Mouse (Mus musculus) ES-CJ7 (cell line): ENCODE measurements around the gene Gphb5.

ENCODE experiments used
- DNase-seq: peaks from one replicate; pipeline ENCODE4 v3.0.0; 2011; ENCODE audit warnings: low read depth, low spot score

The Gphb5 gene

DNA sequence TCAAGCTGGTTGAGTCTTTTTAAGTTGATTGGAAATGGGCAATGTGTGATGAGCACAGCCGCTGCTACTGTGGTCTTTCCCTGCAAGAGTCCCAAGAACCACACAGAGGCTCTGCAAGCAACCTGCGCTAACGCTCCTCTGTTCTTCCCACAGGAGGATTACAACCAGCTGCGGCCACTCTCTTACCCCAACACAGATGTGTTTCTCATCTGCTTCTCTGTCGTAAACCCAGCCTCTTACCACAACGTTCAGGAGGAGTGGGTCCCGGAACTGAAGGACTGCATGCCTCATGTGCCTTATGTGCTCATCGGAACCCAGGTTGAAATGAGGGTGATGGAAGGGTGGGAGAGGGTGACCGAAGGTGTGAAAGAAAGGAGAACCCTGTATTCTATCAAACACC, 25.1 kb downstream of the Gphb5 start:
- DNase-seq, result no peak

GRCm38 (mm10) chr12:75389308-75390135, 27.1 kb downstream of the Gphb5 start:
- peak; percentile 71 for DNase-seq

DNA sequence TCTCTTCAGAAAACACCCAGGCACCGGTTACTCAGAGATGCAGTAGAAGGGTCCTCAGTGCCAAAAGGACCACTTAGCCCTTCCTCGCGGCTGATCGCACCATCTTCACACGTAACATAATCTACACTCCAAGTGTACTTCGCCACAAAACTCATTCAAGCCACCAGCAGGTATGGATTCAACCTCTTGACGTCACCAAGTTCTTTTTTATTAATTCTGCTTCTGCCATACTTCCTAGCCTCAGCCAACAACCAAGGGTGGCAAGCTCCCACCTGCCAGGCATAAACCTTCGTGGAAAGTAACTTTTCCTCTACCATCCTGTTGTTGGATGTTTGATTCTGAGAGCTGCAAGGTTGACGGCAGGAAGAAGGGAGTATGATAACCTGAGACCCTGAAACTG, 28.1 kb downstream of the Gphb5 start:
- DNase-seq, result no peak

DNA sequence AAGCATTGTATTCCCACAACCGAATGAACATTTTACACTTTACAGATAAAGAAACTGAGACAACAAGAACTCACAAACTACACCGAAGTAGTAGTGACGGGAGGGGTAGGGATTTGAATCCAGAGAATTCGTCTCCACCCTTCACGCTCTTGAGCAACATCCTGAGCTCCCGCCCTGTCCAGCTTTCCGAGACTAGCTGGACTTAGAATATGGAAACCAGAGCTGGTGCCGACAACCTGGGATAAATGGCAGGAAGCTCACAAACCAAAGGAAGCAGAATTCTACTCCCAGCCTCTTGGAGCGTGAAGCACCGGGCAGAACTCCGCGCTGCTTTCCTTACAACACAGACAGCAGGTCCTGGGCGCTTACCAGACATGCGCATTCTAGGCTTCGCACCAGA, 28.7 kb downstream of the Gphb5 start:
- DNase-seq, result no peak

- DNase-seq, result no peak
These were observed 29.4 kb downstream of the Gphb5 start for GRCm38 (mm10) chr12:75387156-75387555.

DNA sequence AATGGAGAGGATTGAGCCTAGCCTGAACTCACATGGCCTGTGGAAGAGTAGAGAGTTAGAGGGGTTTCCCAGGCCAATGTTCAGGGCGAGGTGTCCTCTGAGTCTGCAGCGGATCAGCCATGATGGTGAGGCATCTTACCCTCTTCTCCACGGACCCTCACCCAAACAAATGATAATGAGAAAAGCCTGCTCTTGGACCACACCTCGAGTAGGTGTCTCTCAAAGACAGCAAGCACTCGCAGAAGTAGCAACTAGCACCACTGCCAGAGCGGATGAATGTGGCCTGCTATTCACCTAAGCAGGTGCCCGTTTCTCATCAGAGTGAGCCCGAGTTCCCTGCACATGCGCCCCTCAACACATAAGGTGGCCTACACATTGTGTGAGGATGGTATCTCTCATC, 29.9 kb downstream of the Gphb5 start:
- no peak for DNase-seq

DNA sequence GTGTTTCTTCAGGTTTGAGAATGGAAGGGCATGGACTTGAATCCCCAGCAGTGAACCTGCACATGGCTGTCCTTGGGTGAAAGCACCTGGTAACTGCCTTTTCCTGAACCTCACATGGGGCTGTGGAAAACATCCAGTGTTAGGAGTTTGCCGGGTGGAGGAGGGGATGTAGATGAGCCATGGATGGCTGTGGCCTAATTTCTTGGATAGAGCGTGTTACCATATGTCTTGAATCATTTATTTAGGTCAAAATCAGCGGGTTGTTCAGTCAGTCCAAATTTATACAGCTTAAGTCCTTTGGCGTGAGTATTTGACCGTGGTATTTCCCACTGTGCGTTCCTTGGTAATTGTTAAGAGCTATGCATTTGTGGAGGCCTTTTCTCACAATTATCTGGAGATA, 40.5 kb downstream of the Gphb5 start:
- no peak for DNase-seq

GRCm38 (mm10) chr12:75375060-75375459, 41.5 kb downstream of the Gphb5 start:
- DNase-seq, result no peak

DNA sequence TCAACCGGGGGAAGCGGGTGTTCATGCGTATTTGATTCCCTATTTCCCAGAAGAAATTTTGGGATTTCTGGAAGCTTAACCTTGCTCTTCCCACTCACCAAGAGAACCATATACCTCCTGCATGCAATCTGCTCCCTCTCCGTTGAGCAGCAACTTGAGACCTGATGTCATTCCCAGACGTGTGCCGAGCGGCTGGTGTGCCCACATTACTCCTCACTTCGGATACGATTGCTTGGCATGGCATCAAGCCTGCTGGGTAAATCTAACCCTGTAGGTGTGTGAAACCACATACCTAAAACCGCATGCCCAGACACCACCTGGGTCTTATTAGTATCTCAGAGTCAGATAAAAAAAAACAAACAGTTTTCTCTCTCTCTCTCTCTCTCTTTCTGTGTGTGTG, 42.1 kb downstream of the Gphb5 start:
- no peak for DNase-seq

- no peak for DNase-seq
These were observed 47.1 kb downstream of the Gphb5 start for GRCm38 (mm10) chr12:75369418-75369851.

DNA sequence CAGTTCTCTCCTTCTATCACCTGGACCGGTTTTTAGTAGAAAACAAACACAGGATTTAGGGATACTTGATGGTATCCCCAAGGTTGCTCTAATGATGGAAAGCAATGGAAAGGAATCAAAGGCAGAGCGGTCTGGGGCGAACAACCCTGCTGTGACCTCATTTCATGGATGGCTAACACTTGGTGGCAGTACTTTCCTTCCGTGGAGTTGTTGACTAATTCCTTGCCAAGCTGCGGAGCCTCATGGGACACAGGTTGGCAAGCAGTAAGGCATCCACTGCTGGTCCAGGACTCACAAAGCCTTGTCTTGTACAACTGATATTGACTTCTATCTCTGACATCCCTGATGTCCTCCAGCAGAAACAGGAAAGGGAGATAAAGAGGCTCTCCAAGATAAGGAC, 48.1 kb downstream of the Gphb5 start:
- no peak for DNase-seq

GRCm38 (mm10) chr12:75367371-75367770, 49.2 kb downstream of the Gphb5 start:
- no peak for DNase-seq

DNA sequence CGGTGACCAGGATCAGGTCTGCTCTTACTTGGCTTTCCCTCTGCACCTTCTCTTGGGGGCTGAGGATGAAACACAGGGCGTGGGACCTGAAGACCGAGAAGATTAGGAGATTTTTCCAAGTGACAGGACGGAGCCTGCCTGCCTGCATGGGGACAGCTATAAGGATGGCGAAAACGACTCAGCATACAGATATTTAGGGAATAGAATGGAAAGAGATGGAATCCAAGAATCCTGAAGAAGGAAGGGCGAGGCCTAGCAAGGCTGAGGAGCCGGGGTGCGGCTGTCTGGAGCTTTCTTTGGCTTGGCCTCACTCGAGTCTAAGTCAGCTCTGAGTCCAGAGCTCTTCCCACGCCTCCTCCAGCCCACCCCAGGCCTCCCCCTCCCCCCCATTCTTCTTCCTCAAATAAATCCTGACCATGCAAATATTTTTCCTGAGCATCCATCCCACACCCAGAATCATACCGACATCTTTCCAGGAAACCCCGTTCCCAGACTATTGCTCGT, 50.9 kb downstream of the Gphb5 start:
- DNase-seq, result no peak

GRCm38 (mm10) chr12:75364416-75364815, 52.2 kb downstream of the Gphb5 start:
- no peak for DNase-seq

DNA sequence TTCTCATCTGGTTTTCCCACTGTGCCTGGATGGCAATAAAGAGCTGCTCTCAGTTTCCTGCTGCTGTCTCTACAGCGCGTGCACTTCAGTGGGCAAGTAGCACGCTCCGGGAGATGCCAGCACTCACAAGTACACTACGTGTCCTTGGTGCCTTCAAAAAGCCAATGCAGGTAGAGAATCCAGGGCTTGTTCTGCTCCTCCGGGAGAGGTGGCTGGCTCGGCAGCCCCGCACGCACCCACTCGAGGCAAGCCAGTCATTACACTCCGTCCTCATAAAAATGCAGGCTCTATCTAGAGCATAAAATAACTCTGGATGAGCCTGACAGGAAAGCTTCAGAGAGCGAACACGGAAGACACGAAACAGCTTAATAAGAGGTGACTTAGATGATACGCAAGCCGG, 54.1 kb downstream of the Gphb5 start:
- DNase-seq, result no peak
